Mouse (Mus musculus) megakaryocyte, embryonic 14.5 days (primary cell): Measurements from ENCODE around the gene Nenf.

Source experiments
- FLI1 ChIP-seq: IDR thresholded peaks from 2 replicates; pipeline ENCODE4 v1.6.1; 2012; ENCODE audit warnings: low read length, inconsistent platforms, mixed read lengths
- GATA1 ChIP-seq: IDR thresholded peaks from 3 replicates; pipeline ENCODE4 v1.6.1; 2012; ENCODE audit warnings: mixed read lengths, low read length, inconsistent platforms, borderline replicate concordance

DNA sequence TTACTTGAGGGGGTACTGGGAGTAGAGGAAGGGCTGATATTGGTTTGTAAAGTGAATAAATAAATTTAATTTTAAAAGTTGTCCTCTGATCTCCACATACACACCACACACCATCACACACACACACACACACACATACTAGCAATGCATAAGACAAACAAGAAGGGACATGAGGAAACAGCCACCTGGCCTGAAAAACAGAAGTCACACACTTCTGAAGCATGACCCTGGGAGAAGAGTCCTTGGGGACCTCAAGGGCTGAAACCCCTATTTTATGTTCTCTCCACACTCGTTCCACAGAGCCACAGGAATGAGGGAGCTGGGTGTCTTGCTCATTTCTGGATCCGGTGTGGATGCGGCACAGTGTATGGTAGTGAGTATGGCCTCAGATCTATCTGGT, 5.4 kb upstream of the Nenf start:
- no peak for TF ChIP-seq GATA1
- TF ChIP-seq FLI1, result no peak
